Mouse (Mus musculus) stomach, embryonic 15.5 days (tissue): ENCODE measurements around the gene P4hb. TPM values are rescaled to one million over a fixed set of nuclear protein-coding genes. Genes with fewer than 3 reads are reported as not detected.
"Not testable (repeated sequence)": the region's sequence is repeated elsewhere in the genome, so short reads cannot be mapped to it uniquely, and the experiment has no call there.

Experiments used
- ATAC-seq: fragments of 200-750 bp; cut with Nextera tagmentation; 2 replicates; pipeline ENCODE4 v1.8.0; 2017; ENCODE audit warnings: low read depth, moderate number of reproducible peaks, moderate TSS enrichment; ENCODE audit not compliant: insufficient read depth, low FRiP score
- H3K27ac ChIP-seq: fragments of 300-500 bp; sonication (generic); 2 replicates; pipeline ENCODE4 v1.5.1; 2015; ENCODE audit warnings: mild to moderate bottlenecking, inconsistent platforms
- H3K27me3 ChIP-seq: fragments of 300-500 bp; sonication (generic); replicated peaks from 2 replicates; pipeline ENCODE4 v1.6.1; 2015; ENCODE audit warnings: inconsistent platforms
- H3K36me3 ChIP-seq: fragments of 300-500 bp; sonication (generic); 2 replicates; pipeline ENCODE4 v1.6.1; 2015; ENCODE audit warnings: inconsistent platforms
- H3K4me1 ChIP-seq: fragments of 300-500 bp; sonication (generic); 2 replicates; pipeline ENCODE4 v1.6.1; 2015; ENCODE audit warnings: inconsistent platforms
- H3K4me2 ChIP-seq: fragments of 300-500 bp; sonication (generic); 2 replicates; pipeline ENCODE4 v1.6.1; 2015; ENCODE audit warnings: mild to moderate bottlenecking, inconsistent platforms
- H3K4me3 ChIP-seq: fragments of 300-500 bp; sonication (generic); replicated peaks from 2 replicates; pipeline ENCODE4 v1.5.1; 2015; ENCODE audit warnings: inconsistent platforms
- H3K9ac ChIP-seq: fragments of 300-500 bp; sonication (generic); 2 replicates; pipeline ENCODE4 v1.6.1; 2015; ENCODE audit warnings: inconsistent platforms
- H3K9me3 ChIP-seq: fragments of 300-500 bp; sonication (generic); 2 replicates; pipeline ENCODE4 v1.6.1; 2016; ENCODE audit warnings: inconsistent platforms
- WGBS: fragments of 180-500 bp; shearing (Covaris S2); methylation state at CpG from one replicate; pipeline ENCODE4 v1.1.7; 2015; 5-methylcytosine and 5-hydroxymethylcytosine counted together
- polyA plus RNA-seq: library from polyadenylated mRNA; unstranded; fragments of >200 nt; fragmentation: Nextera tagmentation; extraction: Ambion mirVana; gene quantifications from 2 replicates; pipeline ENCODE4 v1.2.1, GENCODE M21; 2015

P4hb gene
- polyA plus RNA-seq, 1 experiment from 2014 or later, result 954 TPM

- Histone ChIP-seq H3K4me3 (no peak overlapping the region), H3K36me3 (no peaks in the 10 kb centered on the region), H3K9ac (no peak overlapping the region), H3K27ac (no peak overlapping the region), H3K9me3 (no peaks in the 10 kb centered on the region), H3K4me2 (no peak overlapping the region), H3K4me1 (peaks cover 8% of the 10 kb centered on the region), H3K27me3 (peaks cover 50% of the 10 kb centered on the region)
- WGBS, result 72% methylated on average over 4 of the region's 4 CpGs
- no peak for ATAC-seq
Measured at GRCm38 (mm10) chr11:120528903-120529302, 44.1 kb downstream of the P4hb start.

GRCm38 (mm10) chr11:120527690-120528354, 45.2 kb downstream of the P4hb start:
- peaks cover 8% of the 10 kb centered on the region for H3K4me1 ChIP-seq
- WGBS, result 60% methylated on average over 9 of the region's 9 CpGs
- no peak overlapping the region for H3K27ac ChIP-seq
- H3K4me2 ChIP-seq, result no peak overlapping the region
- no peak overlapping the region for H3K4me3 ChIP-seq
- no peak overlapping the region for H3K9ac ChIP-seq
- no peak for ATAC-seq
- no peaks in the 10 kb centered on the region for H3K9me3 ChIP-seq
- H3K36me3 ChIP-seq, result no peaks in the 10 kb centered on the region
- H3K27me3 ChIP-seq, result peaks cover 42% of the 10 kb centered on the region

- Histone ChIP-seq H3K27me3 (peaks cover 26% of the 10 kb centered on the region), H3K4me2 (no peak overlapping the region), H3K9ac (no peak overlapping the region), H3K36me3 (no peaks in the 10 kb centered on the region), H3K4me1 (peaks cover 7% of the 10 kb centered on the region), H3K9me3 (no peaks in the 10 kb centered on the region), H3K4me3 (no peak overlapping the region), H3K27ac (no peak overlapping the region)
- no peak for ATAC-seq
- WGBS, result 79% methylated on average over 2 of the region's 2 CpGs
Measured at GRCm38 (mm10) chr11:120525959-120526358, 47.1 kb downstream of the P4hb start.

- Histone ChIP-seq H3K9ac (no peak overlapping the region), H3K4me3 (no peak overlapping the region), H3K4me2 (no peak overlapping the region), H3K27me3 (no peaks in the 10 kb centered on the region), H3K27ac (no peak overlapping the region), H3K4me1 (0 out of 2 replicates have a peak, but pooled peaks cover 13% of the 10 kb centered on the region), H3K9me3 (no peaks in the 10 kb centered on the region), H3K36me3 (no peaks in the 10 kb centered on the region)
- no peak for ATAC-seq
- WGBS, result 80% methylated on average over 8 of the region's 8 CpGs
Measured at GRCm38 (mm10) chr11:120522581-120522980, 50.5 kb downstream of the P4hb start.

GRCm38 (mm10) chr11:120520967-120521540, 52.0 kb downstream of the P4hb start:
- Histone ChIP-seq H3K4me3 (no peak overlapping the region), H3K27ac (peak overlapping the region; percentile 60), H3K36me3 (no peaks in the 10 kb centered on the region), H3K9ac (no peak overlapping the region), H3K27me3 (no peaks in the 10 kb centered on the region), H3K4me1 (0 out of 2 replicates have a peak, but pooled peaks cover 13% of the 10 kb centered on the region), H3K4me2 (no peak overlapping the region), H3K9me3 (no peaks in the 10 kb centered on the region)
- 66% methylated on average over 5 of the region's 5 CpGs for WGBS
- peak; percentile 47; the same call in 1 of the 2 replicates for ATAC-seq

- no peak for ATAC-seq
- H3K4me3 ChIP-seq, result no peak overlapping the region
- no peak overlapping the region for H3K9ac ChIP-seq
- no peak overlapping the region for H3K4me2 ChIP-seq
- 0 out of 2 replicates have a peak, but pooled peaks cover 13% of the 10 kb centered on the region for H3K4me1 ChIP-seq
- H3K27me3 ChIP-seq, result no peaks in the 10 kb centered on the region
- WGBS, result 72% methylated on average over 9 of the region's 9 CpGs
- no peaks in the 10 kb centered on the region for H3K36me3 ChIP-seq
- H3K9me3 ChIP-seq, result no peaks in the 10 kb centered on the region
- no peak overlapping the region for H3K27ac ChIP-seq
Measured at GRCm38 (mm10) chr11:120520498-120520897, 52.6 kb downstream of the P4hb start.

- Histone ChIP-seq H3K27me3 (no peaks in the 10 kb centered on the region), H3K9me3 (no peaks in the 10 kb centered on the region), H3K36me3 (no peaks in the 10 kb centered on the region), H3K4me1 (0 out of 2 replicates have a peak, but pooled peaks cover 13% of the 10 kb centered on the region), H3K4me3 (no peak overlapping the region), H3K27ac (no peak overlapping the region), H3K4me2 (peak overlapping the region; percentile 11; the same call in 1 of the 2 replicates), H3K9ac (no peak overlapping the region)
- ATAC-seq, result no peak
- 49% methylated on average over 9 of the region's 9 CpGs for WGBS
Measured at GRCm38 (mm10) chr11:120519738-120520137, 53.3 kb downstream of the P4hb start.

GRCm38 (mm10) chr11:120518558-120518957, 54.5 kb downstream of the P4hb start:
- Histone ChIP-seq H3K9me3 (no peaks in the 10 kb centered on the region), H3K36me3 (no peaks in the 10 kb centered on the region), H3K4me1 (0 out of 2 replicates have a peak, but pooled peaks cover 13% of the 10 kb centered on the region), H3K9ac (no peak overlapping the region), H3K27me3 (no peaks in the 10 kb centered on the region), H3K4me2 (no peak overlapping the region; the same call in 1 of the 2 replicates), H3K27ac (peak overlapping the region; percentile 61), H3K4me3 (no peak overlapping the region)
- no peak for ATAC-seq
- WGBS, result 41% methylated on average over 6 of the region's 6 CpGs

GRCm38 (mm10) chr11:120518027-120518426, 55.0 kb downstream of the P4hb start:
- WGBS, result 55% methylated on average over 6 of the region's 6 CpGs
- Histone ChIP-seq H3K9ac (no peak overlapping the region), H3K4me1 (0 out of 2 replicates have a peak, but pooled peaks cover 13% of the 10 kb centered on the region), H3K4me2 (no peak overlapping the region; the same call in 1 of the 2 replicates), H3K36me3 (no peaks in the 10 kb centered on the region), H3K4me3 (no peak overlapping the region), H3K9me3 (no peaks in the 10 kb centered on the region), H3K27ac (peak overlapping the region; percentile 61), H3K27me3 (no peaks in the 10 kb centered on the region)
- ATAC-seq, result no peak

- Histone ChIP-seq H3K36me3 (no peaks in the 10 kb centered on the region), H3K4me1 (0 out of 2 replicates have a peak, but pooled peaks cover 13% of the 10 kb centered on the region), H3K4me2 (no peak overlapping the region), H3K27ac (no peak overlapping the region), H3K9me3 (no peaks in the 10 kb centered on the region), H3K27me3 (no peaks in the 10 kb centered on the region), H3K9ac (no peak overlapping the region), H3K4me3 (no peak overlapping the region)
- no peak for ATAC-seq
- 80% methylated on average over 4 of the region's 4 CpGs for WGBS
Measured at GRCm38 (mm10) chr11:120517147-120517546, 55.9 kb downstream of the P4hb start.

- WGBS, result 18% methylated on average over 17 of the region's 17 CpGs
- H3K9ac ChIP-seq, result no peak overlapping the region
- H3K4me2 ChIP-seq, result no peak overlapping the region
- no peak overlapping the region for H3K27ac ChIP-seq
- no peaks in the 10 kb centered on the region for H3K9me3 ChIP-seq
- no peaks in the 10 kb centered on the region for H3K36me3 ChIP-seq
- ATAC-seq, result peak; percentile 69; the same call in 1 of the 2 replicates
- no peak overlapping the region for H3K4me3 ChIP-seq
- H3K27me3 ChIP-seq, result no peaks in the 10 kb centered on the region
- H3K4me1 ChIP-seq, result 0 out of 2 replicates have a peak, but pooled peaks cover 11% of the 10 kb centered on the region
Measured at GRCm38 (mm10) chr11:120515611-120516010, 57.4 kb downstream of the P4hb start.

- H3K27me3 ChIP-seq, H3K9ac ChIP-seq, ATAC-seq, H3K4me3 ChIP-seq, H3K27ac ChIP-seq, H3K4me1 ChIP-seq, H3K9me3 ChIP-seq, H3K4me2 ChIP-seq, H3K36me3 ChIP-seq: not testable (repeated sequence)
- 84% methylated on average over 2 of the region's 2 CpGs for WGBS
Measured at GRCm38 (mm10) chr11:120514262-120514661, 58.8 kb downstream of the P4hb start.
